Mouse (Mus musculus) heart, embryonic 14.5 days (tissue): ENCODE measurements around the gene Ak9. TPM values are rescaled to one million over a fixed set of nuclear protein-coding genes. Genes with fewer than 3 reads are reported as not detected.
A peak's percentile ranks its signal among the peaks of the same experiment; 100 is the strongest.

ENCODE experiments used
- ATAC-seq: fragments of 200-750 bp; cut with Nextera tagmentation; 2 replicates; pipeline ENCODE4 v1.8.0; 2017; ENCODE audit warnings: low read depth, moderate TSS enrichment; ENCODE audit not compliant: insufficient number of reproducible peaks, insufficient read depth, low FRiP score
- H3K27ac ChIP-seq, 2 experiments: fragments of 200-500 bp in 1 of 2; fragments of 300-500 bp in 1 of 2; sonication (generic) in 1 of 2; replicated peaks in 1 of 2; 2 replicates each; pipeline ENCODE4 v1.5.1; 2012 to 2014; ENCODE audit warnings: low read depth in 2 of 2, low read length in 2 of 2, control low read depth in 1 of 2, mild to moderate bottlenecking in 1 of 2, mixed read lengths in 1 of 2; ENCODE audit not compliant: control insufficient read depth in 1 of 2, insufficient read depth in 1 of 2
- H3K27me3 ChIP-seq: fragments of 300-500 bp; sonication (generic); 2 replicates; pipeline ENCODE4 v1.6.1; 2014; ENCODE audit warnings: mild to moderate bottlenecking, low read length, control low read depth; ENCODE audit not compliant: control insufficient read depth, insufficient read depth
- H3K36me3 ChIP-seq: fragments of 300-500 bp; sonication (generic); 2 replicates; pipeline ENCODE4 v1.6.1; 2014; ENCODE audit warnings: mild to moderate bottlenecking, control low read depth, low read length, mixed read lengths; ENCODE audit not compliant: control insufficient read depth, insufficient read depth
- H3K4me1 ChIP-seq, 2 experiments: fragments of 200-500 bp in 1 of 2; fragments of 300-500 bp in 1 of 2; sonication (generic) in 1 of 2; 2 replicates each; pipeline ENCODE4 v1.6.1; 2012 to 2014; ENCODE audit warnings: low read length in 2 of 2, control low read depth in 1 of 2, mixed read lengths in 1 of 2; ENCODE audit not compliant: control insufficient read depth in 2 of 2, insufficient read depth in 2 of 2
- H3K4me2 ChIP-seq: fragments of 300-500 bp; sonication (generic); 2 replicates; pipeline ENCODE4 v1.6.1; 2014; ENCODE audit warnings: mild to moderate bottlenecking, low read length
- H3K4me3 ChIP-seq, 2 experiments: fragments of 200-500 bp in 1 of 2; fragments of 300-500 bp in 1 of 2; sonication (generic) in 1 of 2; 2 replicates each; pipeline ENCODE4 v1.5.1; 2012 to 2014; ENCODE audit warnings: low read length in 2 of 2, mild to moderate bottlenecking in 2 of 2, control low read depth in 1 of 2, low read depth in 1 of 2, moderate library complexity in 1 of 2; ENCODE audit not compliant: control insufficient read depth in 1 of 2, insufficient read depth in 1 of 2
- H3K9ac ChIP-seq: fragments of 300-500 bp; sonication (generic); 2 replicates; pipeline ENCODE4 v1.6.1; 2014; ENCODE audit warnings: mild to moderate bottlenecking, low read length
- H3K9me3 ChIP-seq: fragments of 300-500 bp; sonication (generic); 2 replicates; pipeline ENCODE4 v1.6.1; 2016; ENCODE audit warnings: low read length, control low read depth; ENCODE audit not compliant: control insufficient read depth
- WGBS: fragments of 180-500 bp; shearing (Covaris S2); extraction: QIAGEN DNeasy Blood & Tissue Kit; methylation state at CpG from one replicate; pipeline ENCODE4 v1.1.7; 2014; 5-methylcytosine and 5-hydroxymethylcytosine counted together
- polyA plus RNA-seq: library from polyadenylated mRNA; unstranded; fragments of >200 nt; fragmentation: Nextera tagmentation; extraction: Ambion mirVana; gene quantifications from 2 replicates; pipeline ENCODE4 v1.2.1, GENCODE M21; 2014

The Ak9 gene
- polyA plus RNA-seq, 1 experiment from 2014 or later = 0.19 TPM

GRCm38 (mm10) chr10:41477018-41477277, 173.2 kb downstream of the Ak9 start:
- no peaks in the 10 kb centered on the region for H3K27me3 ChIP-seq
- peaks cover 37 to 62% of the 10 kb centered on the region in 2 experiments for H3K4me1 ChIP-seq
- no peaks in the 10 kb centered on the region for H3K9me3 ChIP-seq
- no peak for ATAC-seq
- peak overlapping the region; percentile 76 to 95 for H3K27ac ChIP-seq
- peaks cover 38% of the 10 kb centered on the region for H3K36me3 ChIP-seq
- WGBS = 0% methylated on average over 9 of the region's 9 CpGs
- peak overlapping the region; percentile 88 for H3K9ac ChIP-seq
- H3K4me3 ChIP-seq = peak overlapping the region; percentile 62 to 77
- peak overlapping the region; percentile 95 for H3K4me2 ChIP-seq

- no peaks in the 10 kb centered on the region for H3K9me3 ChIP-seq
- ATAC-seq = peak; percentile 60
- H3K4me1 ChIP-seq = peaks cover 37 to 60% of the 10 kb centered on the region in 2 experiments
Observed at GRCm38 (mm10) chr10:41477278-41478181, 173.8 kb downstream of the Ak9 start.

DNA sequence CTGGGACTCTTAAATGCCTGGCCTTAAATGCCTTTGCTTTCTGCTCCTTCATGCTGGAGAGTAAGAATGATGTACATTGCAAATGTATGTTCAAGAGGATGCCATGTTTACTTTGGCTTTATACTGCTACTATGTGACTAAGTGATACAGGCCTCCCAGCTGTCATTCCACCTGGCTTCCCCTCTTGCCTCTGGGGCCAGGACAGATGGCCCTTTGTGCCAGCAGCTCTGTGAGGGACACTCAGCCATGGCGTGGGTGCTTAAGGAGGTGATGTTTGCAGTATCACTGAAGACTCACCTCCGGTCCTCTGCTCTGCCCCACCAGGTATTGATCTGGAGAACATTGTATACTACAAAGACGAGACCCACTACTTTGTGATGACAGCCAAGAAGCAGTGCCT, 176.2 kb downstream of the Ak9 start:
- Histone ChIP-seq H3K9me3 (no peaks in the 10 kb centered on the region), H3K27me3 (no peaks in the 10 kb centered on the region), H3K4me1 (peaks cover 27 to 36% of the 10 kb centered on the region in 2 experiments), H3K36me3 (peaks cover 68% of the 10 kb centered on the region), H3K4me2 (no peak overlapping the region), H3K4me3 (no peak overlapping the region), H3K9ac (no peak overlapping the region), H3K27ac (no peak overlapping the region)
- 86% methylated on average over 3 of the region's 3 CpGs for WGBS
- no peak for ATAC-seq

More at GRCm38 (mm10) chr10:41477278-41478181, 173.8 kb downstream of the Ak9 start:
- H3K9ac ChIP-seq = peak overlapping the region; percentile 88
- H3K27ac ChIP-seq = peak overlapping the region; percentile 76 to 95
- H3K4me2 ChIP-seq = peak overlapping the region; percentile 95
- WGBS = 4% methylated on average over 20 of the region's 20 CpGs
- H3K4me3 ChIP-seq = peak overlapping the region; percentile 62 to 77
- H3K36me3 ChIP-seq = peaks cover 44% of the 10 kb centered on the region
- no peaks in the 10 kb centered on the region for H3K27me3 ChIP-seq

DNA sequence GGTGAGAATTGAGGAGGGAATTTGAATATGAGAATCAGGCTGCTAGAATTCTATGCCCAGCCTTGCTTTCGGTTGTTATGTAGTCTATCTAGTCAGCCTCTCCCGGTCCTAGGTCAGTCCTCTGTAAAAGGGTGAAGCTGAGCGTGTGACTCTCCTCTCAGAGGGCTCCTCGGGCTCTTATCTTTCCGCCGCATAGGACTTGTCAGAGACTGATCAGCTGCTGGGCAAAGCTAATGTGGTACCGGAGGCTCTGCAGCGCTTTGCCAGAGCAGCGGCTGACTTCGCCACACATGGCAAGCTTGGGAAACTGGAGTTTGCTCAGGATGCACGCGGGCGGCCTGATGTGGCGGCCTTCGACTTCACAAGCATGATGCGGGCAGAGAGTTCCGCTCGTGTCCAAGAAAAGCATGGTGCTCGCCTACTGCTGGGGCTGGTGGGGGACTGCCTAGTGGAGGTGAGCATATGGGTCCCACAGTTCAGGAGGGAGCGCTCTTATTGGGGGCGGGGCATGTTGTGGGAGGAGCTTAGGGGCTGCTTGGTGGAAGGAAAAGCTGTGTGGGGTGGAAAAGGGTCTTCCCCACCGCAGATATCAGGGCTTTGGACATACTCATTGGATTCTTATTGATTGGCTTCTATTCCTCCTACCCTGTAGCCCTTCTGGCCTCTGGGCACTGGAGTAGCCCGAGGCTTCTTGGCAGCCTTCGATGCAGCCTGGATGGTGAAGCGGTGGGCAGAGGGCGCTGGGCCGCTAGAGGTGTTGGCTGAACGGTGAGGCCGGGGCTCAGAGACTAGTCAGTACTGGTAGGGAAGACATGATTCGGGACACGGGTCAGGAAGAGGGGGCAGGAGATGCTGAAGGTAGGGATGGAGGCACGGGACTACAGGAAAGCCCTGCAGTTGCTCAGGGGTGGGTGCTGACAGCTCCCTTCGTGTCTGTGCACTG, 177.4 kb downstream of the Ak9 start:
- Histone ChIP-seq H3K9ac (peak overlapping the region; percentile 34; the same call in 1 of the 2 replicates), H3K36me3 (peaks cover 81% of the 10 kb centered on the region), H3K27ac (no peak overlapping the region), H3K4me3 (no peak overlapping the region), H3K27me3 (no peaks in the 10 kb centered on the region), H3K9me3 (no peaks in the 10 kb centered on the region), H3K4me2 (peak overlapping the region; percentile 13; the same call in 1 of the 2 replicates), H3K4me1 (peaks cover 22 to 24% of the 10 kb centered on the region in 2 experiments)
- ATAC-seq = no peak
- WGBS = 42% methylated on average over 33 of the region's 33 CpGs

GRCm38 (mm10) chr10:41482446-41482845, 178.7 kb downstream of the Ak9 start:
- Histone ChIP-seq H3K36me3 (peaks cover 93% of the 10 kb centered on the region), H3K9ac (no peak overlapping the region), H3K4me3 (no peak overlapping the region), H3K9me3 (no peaks in the 10 kb centered on the region), H3K27ac (no peak overlapping the region), H3K4me1 (peaks cover 17 to 20% of the 10 kb centered on the region in 2 experiments), H3K4me2 (no peak overlapping the region), H3K27me3 (no peaks in the 10 kb centered on the region)
- ATAC-seq = no peak
- WGBS = 93% methylated on average over 7 of the region's 7 CpGs

Other genes starting within 250 kb of the Ak9 start
- gene Gpr6, start 231.7 kb upstream of the Ak9 start, polyA plus RNA-seq = not detected in 2 replicates
- gene Fig4, start 720 bp upstream of the Ak9 start, polyA plus RNA-seq = 57.2 and 64.9 TPM in 2 replicates
- 11.7 and 12.7 TPM in 2 replicates for gene Zbtb24, start 146.4 kb downstream of the Ak9 start, polyA plus RNA-seq
- gene Mical1, start 172.3 kb downstream of the Ak9 start, polyA plus RNA-seq = 31.8 and 32.1 TPM in 2 replicates
- gene Smpd2, start 186.4 kb downstream of the Ak9 start, polyA plus RNA-seq = 51.1 and 54.0 TPM in 2 replicates
- 1.8 and 2.3 TPM in 2 replicates for gene Ppil6, start 186.5 kb downstream of the Ak9 start, polyA plus RNA-seq
- gene Cd164, start 215.4 kb downstream of the Ak9 start, polyA plus RNA-seq = 220 and 225 TPM in 2 replicates